Mouse (Mus musculus): ENCODE results near the gene Akt2. TPM values are rescaled to one million over a fixed set of nuclear protein-coding genes. Genes with fewer than 3 reads are reported as not detected.
A peak's percentile ranks its signal among the peaks of the same experiment; 100 is the strongest.

Akt2 gene
- total and polyA plus RNA-seq, 2 experiments from 2014 or later = 38.1 to 46.7 TPM

- Histone ChIP-seq H3K27ac (ENCODE audit: low read depth, low read length) (no peak overlapping the region), H3K4me2 (ENCODE audit: low read depth, low read length, poor library complexity, severe bottlenecking) (no peak overlapping the region), H3K9ac (replicated peaks; ENCODE audit: low read length, poor library complexity, severe bottlenecking) (no peak overlapping the region), H3K4me3 (ENCODE audit: low read depth, low read length) (no peak overlapping the region), H3K27me3 (ENCODE audit: insufficient read depth, low read length) (no peaks in the 10 kb centered on the region), H3K4me1 (ENCODE audit: insufficient read depth, low read length) (no peaks in the 10 kb centered on the region), H3K36me3 (ENCODE audit: insufficient read depth, low read length) (peaks cover 34% of the 10 kb centered on the region), H3K9me3 (ENCODE audit: low read length) (no peaks in the 10 kb centered on the region)
- WGBS = 93% methylated on average over 4 of the region's 4 CpGs
- ATAC-seq (ENCODE audit: low FRiP score) (no peak), DNase-seq (ENCODE audit: low spot score) (no peak)
- TF ChIP-seq CTCF (IDR thresholded peaks at IDR 0.05) = no peak
Measured at GRCm38 (mm10) chr7:27662038-27662437, 70.7 kb downstream of the Akt2 start.

GRCm38 (mm10) chr7:27673064-27673574 lies 81.8 kb downstream of the Akt2 start:
- Histone ChIP-seq H3K36me3 (ENCODE audit: insufficient read depth, low read length) (peaks cover 5% of the 10 kb centered on the region; the same call in 1 of the 2 replicates), H3K27me3 (ENCODE audit: insufficient read depth, low read length) (no peaks in the 10 kb centered on the region), H3K27ac (ENCODE audit: low read depth, low read length) (no peak overlapping the region), H3K9ac (replicated peaks; ENCODE audit: low read length, poor library complexity, severe bottlenecking) (peak overlapping the region; percentile 91), H3K4me1 (ENCODE audit: insufficient read depth, low read length) (peaks cover 23% of the 10 kb centered on the region), H3K4me3 (ENCODE audit: low read depth, low read length) (peak overlapping the region; percentile 90), H3K4me2 (ENCODE audit: low read depth, low read length, poor library complexity, severe bottlenecking) (peak overlapping the region; percentile 99), H3K9me3 (ENCODE audit: low read length) (no peaks in the 10 kb centered on the region)
- peak; percentile 53 for TF ChIP-seq CTCF (IDR thresholded peaks at IDR 0.05)
- WGBS = 54% methylated on average over 9 of the region's 9 CpGs
- DNase-seq (ENCODE audit: low spot score) (no peak), ATAC-seq (ENCODE audit: low FRiP score) (no peak)

GRCm38 (mm10) chr7:27673575-27674131 lies 82.3 kb downstream of the Akt2 start:
- Histone ChIP-seq H3K27ac (ENCODE audit: low read depth, low read length) (peak overlapping the region; percentile 93), H3K9me3 (ENCODE audit: low read length) (no peaks in the 10 kb centered on the region), H3K36me3 (ENCODE audit: insufficient read depth, low read length) (peaks cover 4% of the 10 kb centered on the region; the same call in 1 of the 2 replicates), H3K4me2 (ENCODE audit: low read depth, low read length, poor library complexity, severe bottlenecking) (peak overlapping the region; percentile 99), H3K9ac (replicated peaks; ENCODE audit: low read length, poor library complexity, severe bottlenecking) (peak overlapping the region; percentile 91), H3K4me1 (ENCODE audit: insufficient read depth, low read length) (peaks cover 23% of the 10 kb centered on the region), H3K4me3 (ENCODE audit: low read depth, low read length) (peak overlapping the region; percentile 90), H3K27me3 (ENCODE audit: insufficient read depth, low read length) (no peaks in the 10 kb centered on the region)
- TF ChIP-seq CTCF (IDR thresholded peaks at IDR 0.05) = no peak
- WGBS = 1% methylated on average over 45 of the region's 52 CpGs
- no peak for DNase-seq (ENCODE audit: low spot score)
- 0 out of 2 replicates have a peak, but pooled peaks have one; percentile 29 for ATAC-seq (ENCODE audit: low FRiP score)

- Histone ChIP-seq H3K9ac (replicated peaks; ENCODE audit: low read length, poor library complexity, severe bottlenecking) (peak overlapping the region; percentile 91), H3K4me2 (ENCODE audit: low read depth, low read length, poor library complexity, severe bottlenecking) (peak overlapping the region; percentile 99), H3K9me3 (ENCODE audit: low read length) (no peaks in the 10 kb centered on the region), H3K36me3 (ENCODE audit: insufficient read depth, low read length) (no peaks in the 10 kb centered on the region), H3K4me3 (ENCODE audit: low read depth, low read length) (peak overlapping the region; percentile 90), H3K27me3 (ENCODE audit: insufficient read depth, low read length) (no peaks in the 10 kb centered on the region), H3K27ac (ENCODE audit: low read depth, low read length) (peak overlapping the region; percentile 93), H3K4me1 (ENCODE audit: insufficient read depth, low read length) (peaks cover 23% of the 10 kb centered on the region)
- DNase-seq (ENCODE audit: low spot score) = no peak
- peak; percentile 47; the same call in 1 of the 2 replicates for ATAC-seq (ENCODE audit: low FRiP score)
- WGBS = 0% methylated on average over 29 of the region's 38 CpGs
- no peak for TF ChIP-seq CTCF (IDR thresholded peaks at IDR 0.05)
Measured at GRCm38 (mm10) chr7:27674195-27674521, 82.8 kb downstream of the Akt2 start.

GRCm38 (mm10) chr7:27674522-27675221 lies 83.3 kb downstream of the Akt2 start, which contains the start of gene Map3k10:
Gene Map3k10, minus strand, starts transcription at chr7:27674598.
- H3K4me2 ChIP-seq (ENCODE audit: low read depth, low read length, poor library complexity, severe bottlenecking) = peak within 1 kb of the TSS; percentile 99
- ATAC-seq (ENCODE audit: low FRiP score) = peak; percentile 96
- TF ChIP-seq CTCF (IDR thresholded peaks at IDR 0.05) = 0 out of 2 replicates have a peak, but pooled peaks have one; percentile 11
- H3K9me3 ChIP-seq (ENCODE audit: low read length) = no peaks in the 10 kb centered on the region
- no peaks in the 10 kb centered on the region for H3K36me3 ChIP-seq (ENCODE audit: insufficient read depth, low read length)
- no peaks in the 10 kb centered on the region for H3K27me3 ChIP-seq (ENCODE audit: insufficient read depth, low read length)
- peak within 1 kb of the TSS; percentile 90 for H3K4me3 ChIP-seq (ENCODE audit: low read depth, low read length)
- DNase-seq (ENCODE audit: low spot score) = peak; percentile 96
- under 1% methylated on average over 31 of the region's 31 CpGs for WGBS
- H3K27ac ChIP-seq (ENCODE audit: low read depth, low read length) = peak within 1 kb of the TSS; percentile 93
- H3K9ac ChIP-seq (replicated peaks; ENCODE audit: low read length, poor library complexity, severe bottlenecking) = peak within 1 kb of the TSS; percentile 91
- H3K4me1 ChIP-seq (ENCODE audit: insufficient read depth, low read length) = peaks cover 23% of the 10 kb centered on the region

GRCm38 (mm10) chr7:27675222-27675612 lies 83.9 kb downstream of the Akt2 start:
- peak overlapping the region; percentile 99 for H3K4me2 ChIP-seq (ENCODE audit: low read depth, low read length, poor library complexity, severe bottlenecking)
- H3K9ac ChIP-seq (replicated peaks; ENCODE audit: low read length, poor library complexity, severe bottlenecking) = peak overlapping the region; percentile 91; the same call in 1 of the 2 replicates
- peak overlapping the region; percentile 90 for H3K4me3 ChIP-seq (ENCODE audit: low read depth, low read length)
- no peaks in the 10 kb centered on the region for H3K36me3 ChIP-seq (ENCODE audit: insufficient read depth, low read length)
- 31% methylated on average over 14 of the region's 14 CpGs for WGBS
- TF ChIP-seq CTCF (IDR thresholded peaks at IDR 0.05) = peak; percentile 3; the same call in 1 of the 2 replicates
- DNase-seq (ENCODE audit: low spot score) (no peak), ATAC-seq (ENCODE audit: low FRiP score) (no peak)
- H3K9me3 ChIP-seq (ENCODE audit: low read length) = no peaks in the 10 kb centered on the region
- peaks cover 18% of the 10 kb centered on the region for H3K4me1 ChIP-seq (ENCODE audit: insufficient read depth, low read length)
- H3K27ac ChIP-seq (ENCODE audit: low read depth, low read length) = peak overlapping the region; percentile 93; the same call in 1 of the 2 replicates
- H3K27me3 ChIP-seq (ENCODE audit: insufficient read depth, low read length) = no peaks in the 10 kb centered on the region

All from midbrain, postnatal 0 days (tissue).